Mouse (Mus musculus) hindbrain, embryonic 11.5 days (tissue): ENCODE measurements around the gene A4galt. TPM values are rescaled to one million over a fixed set of nuclear protein-coding genes. Genes with fewer than 3 reads are reported as not detected.

Source experiments
- polyA plus RNA-seq: library from polyadenylated mRNA; unstranded; fragments of >200 nt; fragmentation: Nextera tagmentation; extraction: Ambion mirVana; gene quantifications from 2 replicates; pipeline ENCODE4 v1.2.1, GENCODE M21; 2014

Gene A4galt
- polyA plus RNA-seq, 1 experiment from 2014 or later = 1.7 TPM

Other genes starting within 250 kb of the A4galt start
- gene Nfam1, start 218.5 kb downstream of the A4galt start, polyA plus RNA-seq = 2.1 and 2.3 TPM in 2 replicates
- 40.2 and 42.6 TPM in 2 replicates for gene Serhl, start 162.3 kb downstream of the A4galt start, polyA plus RNA-seq
- gene Rrp7a, start 129.0 kb downstream of the A4galt start, polyA plus RNA-seq = 54.6 and 63.4 TPM in 2 replicates
- 162 and 163 TPM in 2 replicates for gene Poldip3, start 102.4 kb downstream of the A4galt start, polyA plus RNA-seq
- gene Cyb5r3, start 79.2 kb downstream of the A4galt start, polyA plus RNA-seq = 182 and 205 TPM in 2 replicates
- 38.6 and 40.1 TPM in 2 replicates for gene Arfgap3, start 98.5 kb upstream of the A4galt start, polyA plus RNA-seq
- 40.9 and 43.2 TPM in 2 replicates for gene Pacsin2, start 212.8 kb upstream of the A4galt start, polyA plus RNA-seq